Mouse (Mus musculus) olfactory bulb, adult 2 months (tissue): ENCODE measurements around the gene Wdr5b.
"Not testable (repeated sequence)": the region's sequence is repeated elsewhere in the genome, so short reads cannot be mapped to it uniquely, and the experiment has no call there.

ENCODE experiments used
- CTCF ChIP-seq: fragments of 200-500 bp; IDR thresholded peaks from 2 replicates; pipeline ENCODE4 v1.5.1; 2012; ENCODE audit warnings: low read depth, mild to moderate bottlenecking, low read length, moderate library complexity; ENCODE audit not compliant: insufficient read depth
- POLR2A ChIP-seq: fragments of 200-500 bp; IDR thresholded peaks from 2 replicates; pipeline ENCODE4 v1.6.1; 2012; ENCODE audit warnings: mild to moderate bottlenecking, low read depth, low read length, moderate library complexity; ENCODE audit not compliant: insufficient read depth

GRCm38 (mm10) chr16:36062534-36062933 lies 21.5 kb downstream of the Wdr5b start:
- not testable (repeated sequence) for TF ChIP-seq CTCF, POLR2A
